Mouse (Mus musculus): Measurements from ENCODE around the gene Clasp1.

GRCm38 (mm10) chr1:118531259-118531658 is 142.4 kb downstream of the Clasp1 start:
- TF ChIP-seq CTCF (IDR thresholded peaks at IDR 0.05; ENCODE audit: low read depth, low read length) (no peak), POLR2A (IDR thresholded peaks at IDR 0.05; ENCODE audit: borderline replicate concordance, low read depth, low read length) (no peak)
